Mouse (Mus musculus) limb, embryonic 12.5 days (tissue): ENCODE measurements around the gene Ssh1. TPM values are rescaled to one million over a fixed set of nuclear protein-coding genes. Genes with fewer than 3 reads are reported as not detected.

ENCODE experiments used
- ATAC-seq: fragments of 200-750 bp; cut with Nextera tagmentation; 2 replicates; pipeline ENCODE4 v1.8.0; 2017; ENCODE audit warnings: low read depth, moderate TSS enrichment; ENCODE audit not compliant: insufficient number of reproducible peaks, insufficient read depth, low FRiP score, low TSS enrichment
- H3K27ac ChIP-seq: fragments of 300-500 bp; sonication (generic); 2 replicates; pipeline ENCODE4 v1.5.1; 2016; ENCODE audit warnings: mild to moderate bottlenecking, moderate library complexity
- H3K27me3 ChIP-seq: fragments of 300-500 bp; sonication (generic); 2 replicates; pipeline ENCODE4 v1.6.1; 2016; ENCODE audit warnings: mild to moderate bottlenecking, moderate library complexity
- H3K36me3 ChIP-seq: fragments of 300-500 bp; sonication (generic); 2 replicates; pipeline ENCODE4 v1.6.1; 2016; ENCODE audit warnings: mild to moderate bottlenecking, moderate library complexity
- H3K4me1 ChIP-seq: fragments of 300-500 bp; sonication (generic); replicated peaks from 2 replicates; pipeline ENCODE4 v1.6.1; 2016
- H3K4me2 ChIP-seq: fragments of 300-500 bp; sonication (generic); 2 replicates; pipeline ENCODE4 v1.6.1; 2016; ENCODE audit warnings: mild to moderate bottlenecking, moderate library complexity
- H3K4me3 ChIP-seq: fragments of 300-500 bp; sonication (generic); replicated peaks from 2 replicates; pipeline ENCODE4 v1.5.1; 2016; ENCODE audit warnings: mild to moderate bottlenecking
- H3K9ac ChIP-seq: fragments of 300-500 bp; sonication (generic); replicated peaks from 2 replicates; pipeline ENCODE4 v1.6.1; 2016; ENCODE audit warnings: mild to moderate bottlenecking, moderate library complexity
- H3K9me3 ChIP-seq: fragments of 300-500 bp; sonication (generic); 2 replicates; pipeline ENCODE4 v1.6.1; 2016; ENCODE audit warnings: mild to moderate bottlenecking, moderate library complexity
- WGBS: fragments of 180-500 bp; shearing (Covaris S2); methylation state at CpG from one replicate; pipeline ENCODE4 v1.1.7; 2016; 5-methylcytosine and 5-hydroxymethylcytosine counted together
- polyA plus RNA-seq: library from polyadenylated mRNA; unstranded; fragments of >200 nt; fragmentation: Nextera tagmentation; extraction: Ambion mirVana; gene quantifications from 2 replicates; pipeline ENCODE4 v1.2.1, GENCODE M21; 2016

The Ssh1 gene
- polyA plus RNA-seq, 1 experiment from 2014 or later = 16.6 TPM

DNA sequence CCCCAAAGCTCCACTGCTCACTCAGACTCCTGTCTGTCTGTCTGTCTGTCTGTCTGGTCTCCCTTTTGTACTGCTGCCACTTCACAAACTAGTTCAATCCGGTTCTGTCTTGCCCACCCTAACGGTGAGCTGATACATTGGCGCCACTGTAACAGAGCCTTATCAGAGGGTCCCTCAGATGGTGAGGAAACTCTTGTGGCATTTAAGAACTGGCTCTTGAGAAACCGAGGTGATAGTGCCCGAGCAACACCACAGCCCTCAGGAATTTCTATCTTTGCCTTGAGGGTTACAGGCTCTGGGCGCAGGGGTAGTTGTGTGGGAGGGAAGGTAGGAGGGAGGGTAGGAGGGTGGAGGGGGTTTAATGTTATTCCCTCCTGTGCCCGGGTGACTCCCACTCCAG, 31.9 kb downstream of the Ssh1 start:
- Histone ChIP-seq H3K36me3 (peaks cover 70% of the 10 kb centered on the region), H3K27me3 (no peaks in the 10 kb centered on the region), H3K4me2 (no peak overlapping the region), H3K4me3 (no peak overlapping the region), H3K9me3 (no peaks in the 10 kb centered on the region), H3K27ac (no peak overlapping the region), H3K4me1 (peaks cover 17% of the 10 kb centered on the region), H3K9ac (no peak overlapping the region)
- no peak for ATAC-seq
- 78% methylated on average over 7 of the region's 7 CpGs for WGBS

- ATAC-seq = no peak
- peaks cover 17% of the 10 kb centered on the region for H3K4me1 ChIP-seq
- H3K4me2 ChIP-seq = no peak overlapping the region
- H3K27me3 ChIP-seq = no peaks in the 10 kb centered on the region
- peaks cover 66% of the 10 kb centered on the region for H3K36me3 ChIP-seq
- no peak overlapping the region for H3K9ac ChIP-seq
- 79% methylated on average over 8 of the region's 8 CpGs for WGBS
- no peaks in the 10 kb centered on the region for H3K9me3 ChIP-seq
- no peak overlapping the region for H3K4me3 ChIP-seq
- H3K27ac ChIP-seq = no peak overlapping the region
Measured at GRCm38 (mm10) chr5:113960416-113960815, 33.3 kb downstream of the Ssh1 start.

- H3K27ac ChIP-seq = 0 out of 2 replicates have a peak overlapping the region, but pooled peaks have one; percentile 18
- under 1% methylated on average over 6 of the region's 6 CpGs for WGBS
- peaks cover 17% of the 10 kb centered on the region for H3K4me1 ChIP-seq
- no peaks in the 10 kb centered on the region for H3K27me3 ChIP-seq
- no peak overlapping the region for H3K4me3 ChIP-seq
- no peak for ATAC-seq
- peaks cover 59% of the 10 kb centered on the region for H3K36me3 ChIP-seq
- H3K9ac ChIP-seq = no peak overlapping the region
- H3K9me3 ChIP-seq = no peaks in the 10 kb centered on the region
- H3K4me2 ChIP-seq = no peak overlapping the region; the same call in 1 of the 2 replicates
Measured at GRCm38 (mm10) chr5:113959039-113959438, 34.7 kb downstream of the Ssh1 start.

DNA sequence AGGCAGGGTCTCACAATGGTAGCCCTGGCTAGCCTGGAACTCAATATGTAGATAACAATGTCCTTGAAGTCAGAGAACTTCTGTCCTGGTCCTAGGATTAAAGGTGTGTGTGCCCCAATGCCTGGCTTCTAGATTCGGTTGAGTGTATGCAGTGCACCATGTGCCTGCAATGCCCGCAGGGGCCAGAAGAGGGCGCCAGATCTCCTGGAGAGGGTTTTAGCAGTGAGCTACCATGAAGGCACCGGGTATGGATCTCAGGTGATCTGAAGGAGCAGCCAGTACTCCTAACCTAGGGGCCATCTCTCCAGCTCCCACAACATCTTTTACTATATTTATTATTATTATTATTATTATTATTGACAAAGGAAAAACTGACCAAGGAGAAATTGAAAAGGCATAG, 37.2 kb downstream of the Ssh1 start:
- Histone ChIP-seq H3K27ac (no peak overlapping the region), H3K9me3 (no peaks in the 10 kb centered on the region), H3K9ac (no peak overlapping the region), H3K27me3 (no peaks in the 10 kb centered on the region), H3K4me2 (no peak overlapping the region), H3K36me3 (peaks cover 68% of the 10 kb centered on the region), H3K4me3 (no peak overlapping the region), H3K4me1 (peaks cover 17% of the 10 kb centered on the region)
- WGBS = 5% methylated on average over 4 of the region's 4 CpGs
- no peak for ATAC-seq

DNA sequence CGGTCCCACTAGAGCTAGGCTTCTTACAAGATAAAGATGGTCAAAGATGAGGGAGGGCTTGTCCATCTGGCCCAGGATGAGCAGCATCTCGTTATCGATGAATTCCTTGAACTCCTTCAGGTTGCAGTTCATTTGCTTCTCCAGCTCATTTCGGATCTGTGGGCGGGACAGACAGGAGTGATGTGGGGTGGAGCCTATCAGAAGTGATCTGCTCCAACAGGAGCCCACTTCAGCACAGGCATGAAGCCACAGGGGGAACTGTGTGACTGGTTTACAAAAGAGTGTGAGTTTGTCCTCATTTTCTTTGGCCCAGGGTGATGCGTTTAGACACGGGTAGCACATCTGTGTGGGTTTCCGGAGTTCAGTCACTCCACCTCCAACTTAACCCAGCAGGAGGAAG, 38.0 kb downstream of the Ssh1 start:
- no peak overlapping the region for H3K4me2 ChIP-seq
- no peak overlapping the region for H3K4me3 ChIP-seq
- H3K4me1 ChIP-seq = peaks cover 17% of the 10 kb centered on the region
- 88% methylated on average over 8 of the region's 8 CpGs for WGBS
- H3K36me3 ChIP-seq = peaks cover 68% of the 10 kb centered on the region
- no peaks in the 10 kb centered on the region for H3K27me3 ChIP-seq
- no peak overlapping the region for H3K27ac ChIP-seq
- no peak for ATAC-seq
- no peaks in the 10 kb centered on the region for H3K9me3 ChIP-seq
- no peak overlapping the region for H3K9ac ChIP-seq

DNA sequence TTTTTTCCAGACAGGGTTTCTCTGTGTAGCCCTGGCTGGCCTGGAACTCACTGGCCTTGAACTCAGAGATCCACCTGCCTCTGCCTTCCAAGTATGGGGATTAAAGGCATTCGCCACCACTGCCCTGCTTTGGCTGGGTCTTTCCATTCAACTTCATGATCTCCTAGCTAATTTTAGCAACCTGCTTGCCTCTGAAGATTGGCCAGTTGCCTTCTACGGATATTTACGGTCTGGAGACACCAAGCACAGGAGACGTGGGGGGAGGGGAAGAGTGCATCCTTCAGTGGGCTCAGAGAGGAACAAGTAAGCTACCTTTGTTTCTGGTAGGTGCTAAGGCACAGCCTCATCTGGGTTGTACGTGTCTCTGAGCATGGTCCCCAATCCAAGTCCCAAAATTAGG, 38.4 kb downstream of the Ssh1 start:
- Histone ChIP-seq H3K4me3 (no peak overlapping the region), H3K27ac (no peak overlapping the region), H3K4me2 (no peak overlapping the region), H3K9ac (no peak overlapping the region), H3K27me3 (no peaks in the 10 kb centered on the region), H3K36me3 (peaks cover 68% of the 10 kb centered on the region), H3K4me1 (peaks cover 17% of the 10 kb centered on the region), H3K9me3 (no peaks in the 10 kb centered on the region)
- ATAC-seq = no peak
- WGBS = 79% methylated on average over 5 of the region's 5 CpGs

GRCm38 (mm10) chr5:113954421-113954820, 39.3 kb downstream of the Ssh1 start:
- Histone ChIP-seq H3K9ac (no peak overlapping the region), H3K36me3 (peaks cover 77% of the 10 kb centered on the region), H3K27me3 (no peaks in the 10 kb centered on the region), H3K27ac (no peak overlapping the region), H3K4me3 (no peak overlapping the region), H3K4me1 (peaks cover 13% of the 10 kb centered on the region), H3K4me2 (no peak overlapping the region), H3K9me3 (no peaks in the 10 kb centered on the region)
- no peak; the same call in 1 of the 2 replicates for ATAC-seq
- 12% methylated on average over 7 of the region's 7 CpGs for WGBS

GRCm38 (mm10) chr5:113952519-113952918, 41.2 kb downstream of the Ssh1 start:
- H3K9me3 ChIP-seq = no peaks in the 10 kb centered on the region
- H3K27me3 ChIP-seq = no peaks in the 10 kb centered on the region
- H3K4me2 ChIP-seq = no peak overlapping the region
- H3K4me1 ChIP-seq = no peaks in the 10 kb centered on the region; the same call in 1 of the 2 replicates
- peaks cover 84% of the 10 kb centered on the region for H3K36me3 ChIP-seq
- no peak overlapping the region; the same call in 1 of the 2 replicates for H3K9ac ChIP-seq
- H3K4me3 ChIP-seq = no peak overlapping the region
- ATAC-seq = no peak
- H3K27ac ChIP-seq = no peak overlapping the region
- WGBS = 84% methylated on average over 10 of the region's 10 CpGs

GRCm38 (mm10) chr5:113951693-113952071, 42.0 kb downstream of the Ssh1 start:
- Histone ChIP-seq H3K4me3 (no peak overlapping the region), H3K36me3 (peaks cover 84% of the 10 kb centered on the region), H3K9me3 (no peaks in the 10 kb centered on the region), H3K4me1 (no peaks in the 10 kb centered on the region; the same call in 1 of the 2 replicates), H3K27ac (no peak overlapping the region), H3K9ac (no peak overlapping the region), H3K4me2 (no peak overlapping the region), H3K27me3 (no peaks in the 10 kb centered on the region)
- ATAC-seq = no peak
- WGBS = 90% methylated on average over 11 of the region's 11 CpGs

DNA sequence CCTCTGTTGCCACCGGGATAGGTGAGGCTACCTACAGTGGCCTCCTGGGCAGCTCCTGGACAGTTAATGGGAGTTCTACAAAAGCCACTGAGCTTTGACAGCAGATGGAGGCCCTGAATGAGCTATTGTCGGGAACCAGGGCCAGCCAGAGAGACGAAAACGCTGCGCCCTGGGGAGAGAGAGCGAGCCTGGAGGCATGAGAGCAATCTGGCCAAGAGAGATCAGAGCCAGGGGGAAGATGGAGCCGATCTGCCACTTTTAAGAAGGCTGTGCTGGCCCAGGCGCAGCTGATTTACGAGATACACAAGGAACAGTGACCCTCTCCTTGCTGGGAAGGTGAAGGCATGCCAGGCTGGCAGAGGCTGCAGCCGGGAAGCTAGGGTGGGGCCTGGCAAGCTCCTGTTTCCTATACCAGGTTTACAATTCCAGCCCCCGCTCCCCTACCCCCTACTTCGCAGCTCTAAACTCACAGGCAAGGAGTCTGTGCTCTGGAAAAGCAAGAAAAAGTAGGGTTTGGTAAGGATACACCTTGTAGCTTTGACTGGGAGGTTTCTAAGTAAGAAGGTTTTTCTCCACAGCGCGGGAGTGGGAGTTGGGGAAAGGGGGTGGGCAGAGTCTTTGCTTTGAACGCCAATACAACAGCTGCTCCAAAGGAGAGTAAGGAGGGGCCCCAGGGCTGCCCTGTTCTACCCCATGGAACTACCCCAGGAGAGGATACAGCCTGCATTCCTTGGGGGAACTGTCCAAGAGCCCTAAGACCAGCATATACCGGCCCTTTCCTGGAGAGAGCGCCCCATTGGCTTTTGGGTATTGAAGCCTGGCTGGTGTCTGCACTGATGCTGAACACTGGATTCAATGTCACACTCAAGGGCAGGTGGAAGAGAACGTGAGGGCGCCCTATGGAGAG, 42.7 kb downstream of the Ssh1 start:
- ATAC-seq = no peak
- Histone ChIP-seq H3K4me3 (no peak overlapping the region), H3K4me1 (no peaks in the 10 kb centered on the region; the same call in 1 of the 2 replicates), H3K9ac (peak overlapping the region; percentile 23; the same call in 1 of the 2 replicates), H3K36me3 (peaks cover 87% of the 10 kb centered on the region), H3K27ac (no peak overlapping the region), H3K4me2 (no peak overlapping the region), H3K9me3 (no peaks in the 10 kb centered on the region), H3K27me3 (no peaks in the 10 kb centered on the region)
- 75% methylated on average over 19 of the region's 19 CpGs for WGBS

DNA sequence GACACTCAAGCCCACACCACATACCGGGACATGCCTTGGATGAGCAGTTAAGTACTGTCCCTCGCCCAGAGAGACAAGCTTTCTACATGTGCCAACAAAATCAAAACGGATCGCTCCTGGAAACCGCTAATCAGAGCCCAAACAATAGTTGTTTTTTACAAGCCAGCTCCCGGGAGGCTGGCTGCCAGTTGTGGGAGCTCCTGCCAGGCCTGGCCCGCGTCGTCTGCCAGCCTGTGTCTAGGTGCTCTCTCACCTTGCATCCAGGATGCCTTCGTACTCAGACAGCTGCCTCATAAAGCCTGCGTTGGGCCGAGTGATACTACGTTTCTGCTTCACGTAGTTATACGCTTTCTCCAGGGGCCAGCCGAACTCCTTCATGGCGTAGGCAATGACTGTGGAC, 43.6 kb downstream of the Ssh1 start:
- no peak overlapping the region for H3K9ac ChIP-seq
- no peak overlapping the region for H3K4me2 ChIP-seq
- no peak overlapping the region for H3K4me3 ChIP-seq
- WGBS = 91% methylated on average over 17 of the region's 17 CpGs
- H3K9me3 ChIP-seq = no peaks in the 10 kb centered on the region
- peaks cover 88% of the 10 kb centered on the region for H3K36me3 ChIP-seq
- H3K27ac ChIP-seq = no peak overlapping the region
- ATAC-seq = no peak
- no peaks in the 10 kb centered on the region for H3K27me3 ChIP-seq
- H3K4me1 ChIP-seq = no peaks in the 10 kb centered on the region; the same call in 1 of the 2 replicates
